Comparison of ENCODE assay signal across 8 mouse cellular contexts in the genomic region with DNA sequence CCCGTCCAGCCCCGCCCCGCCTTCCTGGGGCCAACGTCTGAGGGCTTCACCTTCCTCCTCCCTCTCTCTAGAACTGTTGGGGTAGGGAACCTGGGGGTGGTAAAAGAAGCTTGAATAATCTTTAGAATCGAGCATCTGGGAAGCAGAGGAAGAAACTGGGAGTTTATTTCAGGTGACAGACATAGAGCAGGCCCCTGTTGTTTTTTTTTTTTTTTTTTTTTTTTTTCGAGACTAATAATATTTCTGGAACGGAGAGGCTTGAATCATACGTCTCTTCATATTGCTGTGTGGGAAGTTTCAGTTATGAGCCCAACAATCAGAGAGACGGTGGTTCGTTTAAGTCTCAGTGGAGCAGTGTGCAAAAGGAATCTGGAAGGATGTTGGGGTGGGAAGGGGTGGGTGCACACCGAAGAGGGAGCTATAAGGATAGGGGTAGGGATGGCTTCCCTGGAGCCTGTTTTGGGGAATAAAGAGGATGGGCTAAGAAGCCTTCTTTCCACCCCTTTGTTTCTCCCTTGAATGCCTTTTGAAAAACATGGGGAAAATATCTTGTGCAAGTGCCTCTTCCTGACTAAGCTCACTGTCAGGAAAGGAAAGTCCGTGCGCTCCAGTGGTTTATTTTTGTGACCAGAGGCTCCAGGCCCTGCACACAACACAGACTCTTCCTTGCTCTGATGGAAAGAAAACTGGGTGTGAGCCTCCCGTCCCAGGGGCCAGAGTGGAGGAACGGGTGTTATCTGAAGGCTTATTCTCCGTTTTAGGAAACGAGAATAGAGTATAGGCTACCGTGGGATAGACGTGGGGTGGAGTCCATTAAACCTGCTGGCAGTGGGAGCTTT. TPM values are rescaled to one million over a fixed set of nuclear protein-coding genes. Genes with fewer than 3 reads are reported as not detected.
DNase-seq lines count a peak whose midpoint lies in the region; ATAC-seq lines count a peak whose summit lies in the region.

No protein-coding gene starts in this region.

- H3K4me1 ChIP-seq in kidney, embryonic 15.5 days, result peaks cover 23% of the 10 kb centered on the region
- peaks cover 17% of the 10 kb centered on the region for H3K4me1 ChIP-seq in embryonic facial prominence, embryonic 15.5 days
- peaks cover 54% of the 10 kb centered on the region for H3K4me1 ChIP-seq in hindbrain, embryonic 12.5 days
- peaks cover 76% of the 10 kb centered on the region for H3K4me1 ChIP-seq in midbrain, embryonic 12.5 days

- no peaks in the 10 kb centered on the region for H3K27me3 ChIP-seq in kidney, embryonic 15.5 days
- H3K27me3 ChIP-seq in embryonic facial prominence, embryonic 15.5 days, result 0 out of 2 replicates have a peak, but pooled peaks cover 11% of the 10 kb centered on the region
- peaks cover 3% of the 10 kb centered on the region; the same call in 1 of the 2 replicates for H3K27me3 ChIP-seq in hindbrain, embryonic 12.5 days
- peaks cover 8% of the 10 kb centered on the region for H3K27me3 ChIP-seq in midbrain, embryonic 12.5 days

- no peaks in the 10 kb centered on the region for H3K9me3 ChIP-seq in kidney, embryonic 15.5 days (replicated peaks)
- H3K9me3 ChIP-seq in embryonic facial prominence, embryonic 15.5 days (replicated peaks), result no peaks in the 10 kb centered on the region
- no peaks in the 10 kb centered on the region for H3K9me3 ChIP-seq in hindbrain, embryonic 12.5 days (replicated peaks)
- H3K9me3 ChIP-seq in midbrain, embryonic 12.5 days, result no peaks in the 10 kb centered on the region

- H3K4me3 ChIP-seq in kidney, embryonic 15.5 days (replicated peaks), result no peak overlapping the region
- H3K4me3 ChIP-seq in embryonic facial prominence, embryonic 15.5 days (replicated peaks), result 0 out of 2 replicates have a peak overlapping the region, but pooled peaks have one; percentile 6
- H3K4me3 ChIP-seq in hindbrain, embryonic 12.5 days, result no peak overlapping the region
- no peak overlapping the region for H3K4me3 ChIP-seq in midbrain, embryonic 12.5 days

- H3K9ac ChIP-seq in kidney, embryonic 15.5 days, result no peak overlapping the region
- H3K9ac ChIP-seq in embryonic facial prominence, embryonic 15.5 days, result no peak overlapping the region
- no peak overlapping the region for H3K9ac ChIP-seq in hindbrain, embryonic 12.5 days
- H3K9ac ChIP-seq in midbrain, embryonic 12.5 days (replicated peaks), result no peak overlapping the region; the same call in 1 of the 2 replicates

- H3K36me3 ChIP-seq in kidney, embryonic 15.5 days, result no peaks in the 10 kb centered on the region
- H3K36me3 ChIP-seq in embryonic facial prominence, embryonic 15.5 days, result no peaks in the 10 kb centered on the region
- H3K36me3 ChIP-seq in hindbrain, embryonic 12.5 days, result no peaks in the 10 kb centered on the region
- H3K36me3 ChIP-seq in midbrain, embryonic 12.5 days, result no peaks in the 10 kb centered on the region

- no peak for DNase-seq in kidney, adult 8-10 months
- no peak for DNase-seq in thymus, postnatal 4 days
- DNase-seq in spleen, postnatal 10 days (ENCODE audit: low spot score in 2 of 2), result no peak
- DNase-seq in urinary bladder, adult 2 months (ENCODE audit: low spot score), result no peak

- peak overlapping the region; percentile 66 for H3K27ac ChIP-seq in kidney, embryonic 15.5 days
- H3K27ac ChIP-seq in embryonic facial prominence, embryonic 15.5 days (replicated peaks), result peak overlapping the region; percentile 44
- H3K27ac ChIP-seq in hindbrain, embryonic 12.5 days, result peak overlapping the region; percentile 66
- peak overlapping the region; percentile 80 for H3K27ac ChIP-seq in midbrain, embryonic 12.5 days (replicated peaks)

- WGBS in kidney, embryonic 15.5 days, result 44% methylated on average over 19 of the region's 19 CpGs
- 24% methylated on average over 19 of the region's 19 CpGs for WGBS in embryonic facial prominence, embryonic 15.5 days
- WGBS in hindbrain, embryonic 12.5 days, result 24% methylated on average over 19 of the region's 19 CpGs
- WGBS in midbrain, embryonic 12.5 days, result 9% methylated on average over 19 of the region's 19 CpGs

- no peak for ATAC-seq in kidney, embryonic 15.5 days (replicated peaks; ENCODE audit: low FRiP score)
- no peak for ATAC-seq in embryonic facial prominence, embryonic 15.5 days (ENCODE audit: insufficient number of reproducible peaks, low FRiP score, low TSS enrichment, low read depth)
- no peak for ATAC-seq in hindbrain, embryonic 12.5 days (ENCODE audit: low FRiP score)
- no peak for ATAC-seq in midbrain, embryonic 12.5 days (ENCODE audit: low FRiP score, low read depth)

- peak overlapping the region; percentile 31 for H3K4me2 ChIP-seq in kidney, embryonic 15.5 days
- peak overlapping the region; percentile 25; the same call in 1 of the 2 replicates for H3K4me2 ChIP-seq in embryonic facial prominence, embryonic 15.5 days (replicated peaks)
- peak overlapping the region; percentile 36 for H3K4me2 ChIP-seq in hindbrain, embryonic 12.5 days (replicated peaks)
- H3K4me2 ChIP-seq in midbrain, embryonic 12.5 days (replicated peaks), result peak overlapping the region; percentile 41

RNA-seq across cellular contexts. Expression of a gene that starts 14.4 kb away (rescaled TPM):
- polyA plus RNA-seq in kidney, embryonic 15.5 days (2015; fragmentation: Nextera tagmentation; extraction: Ambion mirVana), result 17.4 and 19.8 TPM in 2 replicates
- polyA plus RNA-seq in embryonic facial prominence, embryonic 15.5 days (2015; fragmentation: Nextera tagmentation; extraction: Ambion mirVana), result 14.1 and 14.2 TPM in 2 replicates
- polyA plus RNA-seq in hindbrain, embryonic 12.5 days (2016; fragmentation: Nextera tagmentation; extraction: Ambion mirVana), result 6.0 and 9.4 TPM in 2 replicates
- polyA plus RNA-seq in midbrain, embryonic 12.5 days (2016; fragmentation: Nextera tagmentation; extraction: Ambion mirVana), result 7.5 and 8.2 TPM in 2 replicates
- polyA plus RNA-seq in urinary bladder, adult 2 months (2012; rRNA removed), result 27.7 and 29.0 TPM in 2 replicates

RNA-seq across cellular contexts. Expression of a gene that starts 31.5 kb away (rescaled TPM):
- 8.0 and 8.1 TPM in 2 replicates for polyA plus RNA-seq in kidney, embryonic 15.5 days (2015; fragmentation: Nextera tagmentation; extraction: Ambion mirVana)
- 16.8 and 17.1 TPM in 2 replicates for polyA plus RNA-seq in embryonic facial prominence, embryonic 15.5 days (2015; fragmentation: Nextera tagmentation; extraction: Ambion mirVana)
- polyA plus RNA-seq in hindbrain, embryonic 12.5 days (2016; fragmentation: Nextera tagmentation; extraction: Ambion mirVana), result 36.1 and 38.7 TPM in 2 replicates
- 36.4 and 43.7 TPM in 2 replicates for polyA plus RNA-seq in midbrain, embryonic 12.5 days (2016; fragmentation: Nextera tagmentation; extraction: Ambion mirVana)
- 6.1 and 8.6 TPM in 2 replicates for polyA plus RNA-seq in urinary bladder, adult 2 months (2012; rRNA removed)
